Mouse (Mus musculus): Measurements from ENCODE around the gene Zfp428.

DNA sequence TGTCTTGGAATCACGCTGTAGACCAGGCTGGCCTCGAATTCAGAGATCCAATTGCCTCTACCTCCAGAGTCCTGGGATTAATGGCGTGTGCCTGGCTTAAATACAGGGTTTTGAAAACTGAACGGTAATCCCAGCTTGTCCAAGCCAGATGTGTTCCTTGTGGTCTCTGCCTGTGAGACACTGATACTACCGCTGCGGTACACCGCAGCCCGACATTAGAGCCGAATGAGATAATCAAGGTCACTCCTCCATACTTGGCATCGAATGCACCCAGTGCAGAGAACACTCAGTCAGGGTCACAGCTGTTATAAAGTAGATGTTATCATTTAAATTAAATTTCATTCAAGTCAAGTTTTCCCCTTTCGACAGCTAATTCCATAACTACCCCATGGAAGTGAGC is 22.1 kb downstream of the Zfp428 start:
- TF ChIP-seq CTCF (IDR thresholded peaks at IDR 0.05; ENCODE audit: extremely low read depth, insufficient read length, insufficient replicate concordance, low read depth, low read length) (no peak), POLR2A (IDR thresholded peaks at IDR 0.05; ENCODE audit: low read depth, low read length) (no peak)
